Mouse (Mus musculus): ENCODE measurements around the gene Pappa. TPM values are rescaled to one million over a fixed set of nuclear protein-coding genes. Genes with fewer than 3 reads are reported as not detected.

Pappa gene
- polyA plus RNA-seq, 1 experiment = 0.21 TPM

DNA sequence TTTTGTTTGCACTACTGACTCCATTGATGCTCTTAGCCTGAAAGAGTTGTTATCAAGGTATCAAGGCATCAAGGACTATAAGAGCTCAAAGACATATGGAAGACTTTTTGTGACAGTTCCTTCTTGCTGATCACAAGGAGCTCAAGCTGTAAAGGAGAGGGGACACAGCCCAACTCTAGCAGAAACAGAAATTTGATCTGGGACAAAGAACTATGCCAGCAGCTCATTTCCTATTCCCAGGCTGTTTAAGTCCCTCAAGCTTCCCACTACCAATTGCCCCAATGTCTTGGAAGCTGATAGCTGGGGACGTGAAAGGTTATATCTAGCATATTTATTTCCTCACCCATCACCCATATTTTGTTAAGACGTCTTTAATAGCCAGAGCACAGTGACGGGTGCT, 39.7 kb downstream of the Pappa start:
- H3K4me1 ChIP-seq (ENCODE audit: control insufficient read depth, insufficient read depth, low read length) = no peaks in the 10 kb centered on the region
- no peak overlapping the region for H3K27ac ChIP-seq (ENCODE audit: insufficient read depth, low read depth, low read length)
- H3K4me3 ChIP-seq (ENCODE audit: insufficient read depth, low read length) = no peak overlapping the region
- TF ChIP-seq CTCF (IDR thresholded peaks at IDR 0.05; ENCODE audit: low read depth, low read length) (no peak), POLR2A (IDR thresholded peaks at IDR 0.05; ENCODE audit: borderline replicate concordance, low read depth, low read length) (no peak)

DNA sequence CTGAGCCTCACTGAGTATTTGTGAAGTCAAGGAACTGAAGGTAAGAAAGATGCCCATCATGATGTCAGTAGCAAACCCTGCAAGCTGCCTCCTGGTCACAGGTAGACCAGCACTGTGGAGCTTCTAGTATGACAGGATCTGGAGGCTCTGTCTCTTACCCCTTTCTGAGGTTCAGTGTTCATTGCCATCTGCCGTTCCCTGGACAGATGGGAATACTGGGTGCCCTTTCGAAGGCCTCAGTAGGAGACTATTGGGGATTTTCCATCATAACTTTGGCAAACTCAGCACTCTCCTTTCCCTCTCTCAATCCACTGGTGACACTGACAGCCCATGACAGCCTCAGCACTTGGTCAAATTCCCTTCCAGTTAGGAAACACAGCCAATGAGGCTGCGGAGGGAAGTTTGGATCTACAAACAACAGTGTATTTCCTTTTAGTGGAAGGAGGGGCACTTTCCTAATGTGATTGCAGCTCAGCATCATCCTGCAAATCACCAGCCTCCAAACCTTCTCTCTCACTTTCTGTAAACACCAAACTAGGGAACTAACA, 42.4 kb downstream of the Pappa start:
- Histone ChIP-seq H3K27ac (ENCODE audit: insufficient read depth, low read depth, low read length) (no peak overlapping the region), H3K4me1 (ENCODE audit: control insufficient read depth, insufficient read depth, low read length) (no peaks in the 10 kb centered on the region), H3K4me3 (ENCODE audit: insufficient read depth, low read length) (no peak overlapping the region)
- TF ChIP-seq CTCF (IDR thresholded peaks at IDR 0.05; ENCODE audit: low read depth, low read length) = no peak
- TF ChIP-seq POLR2A (IDR thresholded peaks at IDR 0.05; ENCODE audit: borderline replicate concordance, low read depth, low read length) = no peak

GRCm38 (mm10) chr4:65174505-65174904, 50.5 kb downstream of the Pappa start:
- Histone ChIP-seq H3K27ac (ENCODE audit: insufficient read depth, low read depth, low read length) (no peak overlapping the region), H3K4me1 (ENCODE audit: control insufficient read depth, insufficient read depth, low read length) (no peaks in the 10 kb centered on the region), H3K4me3 (ENCODE audit: insufficient read depth, low read length) (no peak overlapping the region)
- TF ChIP-seq POLR2A (IDR thresholded peaks at IDR 0.05; ENCODE audit: borderline replicate concordance, low read depth, low read length) (no peak), CTCF (IDR thresholded peaks at IDR 0.05; ENCODE audit: low read depth, low read length) (no peak)

GRCm38 (mm10) chr4:65178146-65178545, 54.2 kb downstream of the Pappa start:
- H3K4me1 ChIP-seq (ENCODE audit: control insufficient read depth, insufficient read depth, low read length) = no peaks in the 10 kb centered on the region
- TF ChIP-seq CTCF (IDR thresholded peaks at IDR 0.05; ENCODE audit: low read depth, low read length) = no peak
- no peak for TF ChIP-seq POLR2A (IDR thresholded peaks at IDR 0.05; ENCODE audit: borderline replicate concordance, low read depth, low read length)
- H3K27ac ChIP-seq (ENCODE audit: insufficient read depth, low read depth, low read length) = no peak overlapping the region
- no peak overlapping the region for H3K4me3 ChIP-seq (ENCODE audit: insufficient read depth, low read length)

GRCm38 (mm10) chr4:65187236-65187635, 63.3 kb downstream of the Pappa start:
- TF ChIP-seq CTCF (IDR thresholded peaks at IDR 0.05; ENCODE audit: low read depth, low read length) = no peak
- no peak for TF ChIP-seq POLR2A (IDR thresholded peaks at IDR 0.05; ENCODE audit: borderline replicate concordance, low read depth, low read length)
- Histone ChIP-seq H3K4me1 (ENCODE audit: control insufficient read depth, insufficient read depth, low read length) (no peaks in the 10 kb centered on the region), H3K27ac (ENCODE audit: insufficient read depth, low read depth, low read length) (no peak overlapping the region), H3K4me3 (ENCODE audit: insufficient read depth, low read length) (no peak overlapping the region)

DNA sequence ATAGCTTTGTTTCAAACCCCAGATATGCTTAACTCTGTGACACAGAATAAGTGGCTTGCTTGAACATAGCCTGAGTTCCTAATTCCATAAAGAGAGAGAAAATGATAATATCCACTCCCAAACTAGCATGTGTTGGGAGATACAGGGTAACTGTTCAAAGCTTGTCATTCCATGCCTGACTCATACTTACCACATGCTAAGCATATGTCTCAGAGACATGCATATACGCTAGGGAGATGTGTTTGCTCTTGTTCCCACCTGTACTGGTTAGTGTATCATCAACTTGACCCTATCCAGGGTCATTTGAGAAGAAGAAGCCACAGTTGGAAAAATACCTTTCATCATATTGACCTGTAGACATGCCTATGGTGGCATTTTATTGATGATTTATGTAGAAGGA, 63.7 kb downstream of the Pappa start:
- Histone ChIP-seq H3K4me3 (ENCODE audit: insufficient read depth, low read length) (no peak overlapping the region), H3K4me1 (ENCODE audit: control insufficient read depth, insufficient read depth, low read length) (no peaks in the 10 kb centered on the region), H3K27ac (ENCODE audit: insufficient read depth, low read depth, low read length) (no peak overlapping the region)
- TF ChIP-seq POLR2A (IDR thresholded peaks at IDR 0.05; ENCODE audit: borderline replicate concordance, low read depth, low read length) (no peak), CTCF (IDR thresholded peaks at IDR 0.05; ENCODE audit: low read depth, low read length) (no peak)

- no peaks in the 10 kb centered on the region for H3K4me1 ChIP-seq (ENCODE audit: control insufficient read depth, insufficient read depth, low read length)
- TF ChIP-seq POLR2A (IDR thresholded peaks at IDR 0.05; ENCODE audit: borderline replicate concordance, low read depth, low read length) (no peak), CTCF (IDR thresholded peaks at IDR 0.05; ENCODE audit: low read depth, low read length) (no peak)
- no peak overlapping the region for H3K27ac ChIP-seq (ENCODE audit: insufficient read depth, low read depth, low read length)
- H3K4me3 ChIP-seq (ENCODE audit: insufficient read depth, low read length) = no peak overlapping the region
These were observed 65.0 kb downstream of the Pappa start for GRCm38 (mm10) chr4:65188921-65189485.

GRCm38 (mm10) chr4:65192810-65193209, 68.8 kb downstream of the Pappa start:
- H3K27ac ChIP-seq (ENCODE audit: insufficient read depth, low read depth, low read length) = no peak overlapping the region
- H3K4me1 ChIP-seq (ENCODE audit: control insufficient read depth, insufficient read depth, low read length) = no peaks in the 10 kb centered on the region
- H3K4me3 ChIP-seq (ENCODE audit: insufficient read depth, low read length) = no peak overlapping the region
- TF ChIP-seq POLR2A (IDR thresholded peaks at IDR 0.05; ENCODE audit: borderline replicate concordance, low read depth, low read length) (no peak), CTCF (IDR thresholded peaks at IDR 0.05; ENCODE audit: low read depth, low read length) (no peak)

DNA sequence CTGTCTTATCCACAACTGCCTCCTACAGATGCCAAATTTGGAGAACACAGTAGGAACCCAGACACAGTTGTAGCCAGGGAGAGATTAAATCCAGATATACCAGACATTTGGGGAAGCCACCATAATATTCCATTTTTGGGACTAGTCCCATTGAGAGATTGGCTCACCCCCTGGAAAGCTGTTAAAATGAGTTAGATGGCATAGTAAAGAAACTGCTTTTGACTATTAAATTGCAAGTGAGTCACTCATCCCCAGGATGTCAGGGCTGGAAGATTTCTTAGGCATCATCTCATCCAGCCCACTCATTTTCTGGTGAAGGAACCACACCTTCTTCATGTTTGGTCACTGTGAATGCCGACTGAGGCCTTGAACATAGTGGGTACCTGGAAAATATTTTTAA, 72.0 kb downstream of the Pappa start:
- no peak overlapping the region for H3K4me3 ChIP-seq (ENCODE audit: insufficient read depth, low read length)

GRCm38 (mm10) chr4:65203666-65204065, 79.7 kb downstream of the Pappa start:
- TF ChIP-seq CTCF (IDR thresholded peaks at IDR 0.05; ENCODE audit: low read depth, low read length) (no peak), POLR2A (IDR thresholded peaks at IDR 0.05; ENCODE audit: borderline replicate concordance, low read depth, low read length) (no peak)
- no peak overlapping the region for H3K4me3 ChIP-seq (ENCODE audit: insufficient read depth, low read length)
- H3K27ac ChIP-seq (ENCODE audit: insufficient read depth, low read depth, low read length) = no peak overlapping the region

More for the DNA sequence above, 72.0 kb downstream of the Pappa start:
- H3K27ac ChIP-seq (ENCODE audit: insufficient read depth, low read depth, low read length) = no peak overlapping the region
- TF ChIP-seq CTCF (IDR thresholded peaks at IDR 0.05; ENCODE audit: low read depth, low read length) = no peak
- TF ChIP-seq POLR2A (IDR thresholded peaks at IDR 0.05; ENCODE audit: borderline replicate concordance, low read depth, low read length) = no peak
- H3K4me1 ChIP-seq (ENCODE audit: control insufficient read depth, insufficient read depth, low read length) = no peaks in the 10 kb centered on the region

More at GRCm38 (mm10) chr4:65203666-65204065, 79.7 kb downstream of the Pappa start:
- no peaks in the 10 kb centered on the region for H3K4me1 ChIP-seq (ENCODE audit: control insufficient read depth, insufficient read depth, low read length)
